Mouse (Mus musculus) neural tube, embryonic 12.5 days (tissue): ENCODE results near the gene D17Wsu92e. TPM values are rescaled to one million over a fixed set of nuclear protein-coding genes. Genes with fewer than 3 reads are reported as not detected.

ENCODE experiments used
- ATAC-seq: fragments of 200-750 bp; cut with Nextera tagmentation; 2 replicates; pipeline ENCODE4 v1.8.0; 2017; ENCODE audit warnings: low read depth, mild to moderate bottlenecking, moderate TSS enrichment, moderate library complexity; ENCODE audit not compliant: low FRiP score
- H3K27ac ChIP-seq: fragments of 300-500 bp; sonication (generic); 2 replicates; pipeline ENCODE4 v1.5.1; 2016
- H3K27me3 ChIP-seq: fragments of 300-500 bp; sonication (generic); replicated peaks from 2 replicates; pipeline ENCODE4 v1.6.1; 2016; ENCODE audit warnings: mild to moderate bottlenecking
- H3K36me3 ChIP-seq: fragments of 300-500 bp; sonication (generic); 2 replicates; pipeline ENCODE4 v1.6.1; 2016; ENCODE audit warnings: mild to moderate bottlenecking
- H3K4me1 ChIP-seq: fragments of 300-500 bp; sonication (generic); 2 replicates; pipeline ENCODE4 v1.6.1; 2016
- H3K4me2 ChIP-seq: fragments of 300-500 bp; sonication (generic); replicated peaks from 2 replicates; pipeline ENCODE4 v1.6.1; 2016; ENCODE audit warnings: mild to moderate bottlenecking
- H3K4me3 ChIP-seq: fragments of 300-500 bp; sonication (generic); 2 replicates; pipeline ENCODE4 v1.5.1; 2016
- H3K9ac ChIP-seq: fragments of 300-500 bp; sonication (generic); 2 replicates; pipeline ENCODE4 v1.6.1; 2016; ENCODE audit warnings: mild to moderate bottlenecking
- H3K9me3 ChIP-seq: fragments of 300-500 bp; sonication (generic); 2 replicates; pipeline ENCODE4 v1.6.1; 2016; ENCODE audit warnings: mild to moderate bottlenecking
- WGBS: fragments of 180-500 bp; shearing (Covaris S2); methylation state at CpG from one replicate; pipeline ENCODE4 v1.1.7; 2016; 5-methylcytosine and 5-hydroxymethylcytosine counted together
- polyA plus RNA-seq: library from polyadenylated mRNA; unstranded; fragments of >200 nt; fragmentation: Nextera tagmentation; extraction: Ambion mirVana; gene quantifications from 2 replicates; pipeline ENCODE4 v1.2.1, GENCODE M21; 2016

D17Wsu92e gene
- polyA plus RNA-seq, 1 experiment from 2014 or later = 12.1 TPM

GRCm38 (mm10) chr17:27819011-27819410 is 1.4 kb downstream of the D17Wsu92e start:
- Histone ChIP-seq H3K36me3 (no peaks in the 10 kb centered on the region), H3K9me3 (no peaks in the 10 kb centered on the region), H3K4me3 (peak overlapping the region; percentile 99), H3K27me3 (no peaks in the 10 kb centered on the region), H3K9ac (peak overlapping the region; percentile 98), H3K4me2 (peak overlapping the region; percentile 96), H3K27ac (no peak overlapping the region), H3K4me1 (peaks cover 25% of the 10 kb centered on the region)
- 33% methylated on average over 7 of the region's 7 CpGs for WGBS
- no peak for ATAC-seq

DNA sequence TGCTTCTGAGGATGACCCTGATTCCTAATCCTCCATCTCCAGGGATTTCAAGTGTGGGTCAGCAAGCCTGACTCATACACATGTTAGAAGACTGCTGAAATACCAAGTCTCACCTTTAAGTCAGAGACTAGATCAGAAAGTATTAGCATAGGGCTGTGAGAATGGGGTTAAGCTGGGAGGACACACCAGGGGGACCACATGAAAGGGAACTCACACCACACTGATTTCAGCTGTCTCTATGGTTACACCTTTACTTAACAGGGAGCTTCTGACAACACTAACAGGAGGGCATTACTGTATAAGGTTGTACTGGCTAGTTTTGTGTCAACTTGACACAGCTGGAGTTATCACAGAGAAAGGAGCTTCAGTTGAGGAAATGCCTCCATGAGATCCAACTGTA is 5.8 kb downstream of the D17Wsu92e start:
- no peak overlapping the region for H3K4me3 ChIP-seq
- no peaks in the 10 kb centered on the region for H3K27me3 ChIP-seq
- no peak overlapping the region for H3K9ac ChIP-seq
- no peak overlapping the region for H3K27ac ChIP-seq
- peaks cover 19% of the 10 kb centered on the region for H3K4me1 ChIP-seq
- no peak overlapping the region for H3K4me2 ChIP-seq
- no peak for ATAC-seq
- H3K9me3 ChIP-seq = no peaks in the 10 kb centered on the region
- no peaks in the 10 kb centered on the region for H3K36me3 ChIP-seq

DNA sequence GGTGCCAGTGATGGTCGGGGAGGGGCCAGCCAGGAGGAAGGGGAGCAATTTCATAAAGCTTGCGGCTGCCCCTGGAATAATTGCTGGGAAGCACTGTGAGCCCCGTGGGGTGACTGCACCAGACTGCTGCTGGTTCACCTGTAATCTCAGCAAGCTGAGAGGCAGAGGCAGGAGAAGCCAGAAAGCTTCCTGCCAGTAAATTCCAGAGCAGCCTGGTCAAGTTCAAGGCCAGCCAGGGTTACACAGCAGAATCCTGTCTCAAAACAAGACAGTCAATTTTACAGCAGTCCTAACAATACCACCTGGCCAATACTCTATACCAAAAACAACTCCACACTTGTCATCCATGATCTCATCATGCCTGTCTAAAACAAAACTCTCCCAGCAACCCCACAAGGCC is 8.5 kb downstream of the D17Wsu92e start:
- Histone ChIP-seq H3K9me3 (no peaks in the 10 kb centered on the region), H3K4me1 (no peaks in the 10 kb centered on the region), H3K27me3 (no peaks in the 10 kb centered on the region), H3K4me3 (no peak overlapping the region), H3K27ac (no peak overlapping the region), H3K36me3 (no peaks in the 10 kb centered on the region), H3K4me2 (no peak overlapping the region), H3K9ac (no peak overlapping the region)
- WGBS = 90% methylated on average over 3 of the region's 3 CpGs
- ATAC-seq = no peak

GRCm38 (mm10) chr17:27810569-27811331 is 9.7 kb downstream of the D17Wsu92e start:
- no peak for ATAC-seq
- no peaks in the 10 kb centered on the region for H3K4me1 ChIP-seq
- H3K9me3 ChIP-seq = no peaks in the 10 kb centered on the region
- no peaks in the 10 kb centered on the region for H3K27me3 ChIP-seq
- 90% methylated on average over 16 of the region's 16 CpGs for WGBS
- H3K27ac ChIP-seq = no peak overlapping the region
- H3K9ac ChIP-seq = no peak overlapping the region
- H3K36me3 ChIP-seq = no peaks in the 10 kb centered on the region
- H3K4me3 ChIP-seq = no peak overlapping the region
- no peak overlapping the region for H3K4me2 ChIP-seq

DNA sequence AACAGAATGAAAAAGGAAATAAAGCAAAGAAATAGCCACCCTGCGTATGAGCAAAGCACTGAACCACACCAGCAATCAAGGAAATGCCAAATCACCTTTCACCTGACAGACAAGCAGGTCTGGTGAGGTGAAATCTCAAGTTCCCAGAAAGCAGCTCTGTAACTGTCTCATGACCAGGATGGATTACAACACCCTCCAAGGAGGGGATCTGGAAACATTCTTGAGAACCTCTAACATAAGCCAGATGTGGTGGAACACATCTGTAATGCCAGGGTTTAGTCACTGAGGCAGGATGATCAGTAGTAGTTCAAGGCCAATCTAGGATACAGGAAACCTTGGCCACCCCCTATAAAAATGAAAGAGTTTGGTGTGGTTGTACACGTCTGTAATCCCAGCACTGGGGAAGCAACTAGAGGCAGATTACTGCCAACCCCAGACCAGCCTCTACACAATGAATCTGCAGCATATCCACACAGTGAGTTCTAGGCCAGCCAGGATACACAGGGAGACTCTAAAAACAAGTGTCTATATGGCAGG is 12.8 kb downstream of the D17Wsu92e start:
- H3K4me1 ChIP-seq = no peaks in the 10 kb centered on the region
- no peak overlapping the region for H3K4me3 ChIP-seq
- WGBS = 84% methylated on average over 2 of the region's 2 CpGs
- no peak overlapping the region for H3K9ac ChIP-seq
- H3K27me3 ChIP-seq = no peaks in the 10 kb centered on the region
- H3K36me3 ChIP-seq = no peaks in the 10 kb centered on the region
- no peak overlapping the region for H3K27ac ChIP-seq
- no peak overlapping the region for H3K4me2 ChIP-seq
- no peak for ATAC-seq
- H3K9me3 ChIP-seq = no peaks in the 10 kb centered on the region

DNA sequence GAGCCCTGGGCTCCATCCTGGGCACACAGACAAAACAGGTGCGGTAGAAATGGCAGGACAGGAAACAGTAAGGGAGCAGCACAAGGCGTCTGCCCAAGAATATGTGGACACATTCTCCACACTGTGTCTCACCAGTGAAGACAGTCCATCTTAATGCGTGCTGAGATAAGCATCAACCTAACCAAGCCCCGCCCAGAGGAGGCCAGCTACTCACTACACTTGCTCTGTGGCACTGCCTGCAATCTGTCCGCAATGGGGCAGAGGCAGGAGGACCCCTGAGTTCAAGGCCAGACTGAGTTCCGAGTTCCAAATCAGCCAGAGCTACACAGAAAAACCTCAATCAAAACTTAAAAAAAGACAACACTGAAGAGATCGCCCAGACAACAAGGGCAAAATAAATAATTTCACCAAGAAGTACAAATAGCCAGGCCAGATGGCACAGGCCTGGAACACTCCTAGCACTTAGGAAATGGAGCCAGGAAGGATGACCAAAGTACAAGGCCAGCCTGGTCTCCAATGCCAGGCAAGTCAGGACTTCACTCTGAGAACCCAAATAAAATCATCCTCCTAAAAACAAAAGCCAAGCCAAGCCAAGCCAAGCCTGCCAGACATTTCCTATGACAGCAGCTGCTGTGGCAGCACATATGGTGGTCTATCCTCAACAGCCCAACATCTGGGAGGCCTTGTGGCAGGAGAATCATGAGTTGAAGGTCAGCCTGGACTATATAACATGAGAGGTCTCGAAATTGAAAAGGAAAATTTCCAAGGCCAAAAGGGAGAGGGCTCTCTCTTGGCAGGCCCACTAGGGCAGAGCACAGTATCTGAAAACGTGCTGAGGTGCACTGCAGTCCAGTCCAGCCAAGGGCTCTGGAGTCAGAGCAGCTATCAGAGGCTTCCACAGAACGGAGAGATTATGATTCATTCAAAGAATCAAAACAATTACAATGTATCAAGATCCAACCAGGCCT is 15.4 kb downstream of the D17Wsu92e start:
- Histone ChIP-seq H3K9ac (no peak overlapping the region), H3K36me3 (no peaks in the 10 kb centered on the region), H3K4me3 (no peak overlapping the region), H3K27me3 (no peaks in the 10 kb centered on the region), H3K4me2 (no peak overlapping the region), H3K27ac (no peak overlapping the region), H3K9me3 (no peaks in the 10 kb centered on the region), H3K4me1 (peaks cover 6% of the 10 kb centered on the region)
- ATAC-seq = no peak
- WGBS = 87% methylated on average over 10 of the region's 10 CpGs

DNA sequence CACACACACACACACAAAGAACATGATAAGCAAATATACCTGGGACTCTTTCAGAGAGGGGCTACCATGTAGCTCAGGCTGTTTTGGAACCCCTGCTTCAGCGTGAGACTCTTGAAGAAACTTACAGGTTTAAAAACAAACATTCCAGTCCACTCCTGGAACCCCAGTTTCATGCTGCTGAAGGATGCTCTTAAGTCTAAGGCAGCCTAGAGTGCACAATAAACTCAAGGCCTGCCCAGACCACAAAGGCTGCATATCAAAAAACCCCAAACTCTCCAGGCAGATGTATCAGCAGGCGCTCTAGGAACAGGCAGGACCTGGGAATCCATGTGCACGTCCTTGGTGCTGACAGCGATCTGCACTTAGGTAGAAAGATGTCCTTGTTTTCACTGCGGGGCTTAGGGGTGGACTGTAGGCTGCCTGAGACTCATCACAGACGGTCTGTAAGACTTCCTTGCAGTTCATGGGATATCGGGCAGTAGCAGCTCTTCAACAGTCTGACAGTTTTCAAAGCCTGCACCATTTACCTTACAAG is 16.2 kb downstream of the D17Wsu92e start:
- H3K4me3 ChIP-seq = no peak overlapping the region
- H3K9me3 ChIP-seq = no peaks in the 10 kb centered on the region
- ATAC-seq = no peak
- no peak overlapping the region for H3K9ac ChIP-seq
- no peaks in the 10 kb centered on the region for H3K27me3 ChIP-seq
- peaks cover 13% of the 10 kb centered on the region for H3K4me1 ChIP-seq
- 86% methylated on average over 7 of the region's 7 CpGs for WGBS
- no peak overlapping the region for H3K4me2 ChIP-seq
- H3K27ac ChIP-seq = no peak overlapping the region
- no peaks in the 10 kb centered on the region for H3K36me3 ChIP-seq

- Histone ChIP-seq H3K27me3 (no peaks in the 10 kb centered on the region), H3K9ac (no peak overlapping the region), H3K27ac (no peak overlapping the region), H3K36me3 (no peaks in the 10 kb centered on the region), H3K4me2 (no peak overlapping the region), H3K4me1 (peaks cover 16% of the 10 kb centered on the region), H3K4me3 (no peak overlapping the region), H3K9me3 (no peaks in the 10 kb centered on the region)
- WGBS = 80% methylated on average over 4 of the region's 4 CpGs
- ATAC-seq = no peak
Measured at GRCm38 (mm10) chr17:27803752-27804151, 16.7 kb downstream of the D17Wsu92e start.

DNA sequence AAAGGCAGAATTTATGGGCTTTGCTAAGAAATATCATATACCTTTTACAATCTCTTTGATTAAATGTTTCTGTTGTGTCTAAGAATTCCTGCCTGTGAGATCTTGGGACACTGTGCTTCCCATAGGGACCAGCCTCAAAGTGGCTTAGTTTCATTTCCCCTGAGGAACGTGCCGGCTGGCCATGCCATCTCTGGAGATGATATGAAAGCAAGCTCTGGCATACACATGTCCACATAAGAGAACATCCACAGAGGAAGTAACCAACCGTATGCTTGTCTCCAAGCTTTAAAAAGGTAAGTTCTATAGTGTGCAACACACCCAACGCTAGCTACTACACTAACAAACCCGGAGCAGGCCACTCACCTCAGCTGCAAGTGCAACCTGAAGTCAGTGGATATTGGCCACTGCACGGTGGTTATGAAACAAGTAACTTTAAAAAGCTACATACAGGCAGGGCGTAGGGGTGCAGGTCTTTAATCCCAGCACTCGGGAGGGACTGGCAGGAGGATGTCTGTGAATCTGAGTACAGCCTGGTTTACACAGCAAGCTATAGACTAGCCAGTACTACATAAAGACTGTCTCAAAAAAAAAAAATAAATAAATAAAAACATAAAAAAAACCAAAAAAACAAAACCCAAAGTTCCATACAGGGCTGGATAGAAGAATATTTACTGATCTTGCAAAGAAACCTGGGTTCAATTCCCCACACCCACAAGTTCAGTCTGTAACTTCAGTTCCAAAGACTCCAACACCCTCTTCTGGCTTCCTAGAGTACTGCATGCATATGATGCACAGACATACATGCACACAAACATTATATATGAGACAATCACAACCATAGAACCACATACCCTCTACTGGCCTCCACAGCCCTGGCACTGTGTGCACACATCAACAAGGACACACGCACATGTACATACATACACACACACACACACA is 19.5 kb downstream of the D17Wsu92e start:
- Histone ChIP-seq H3K36me3 (no peaks in the 10 kb centered on the region), H3K27me3 (no peaks in the 10 kb centered on the region), H3K4me3 (no peak overlapping the region), H3K4me2 (no peak overlapping the region), H3K4me1 (peaks cover 43% of the 10 kb centered on the region), H3K27ac (no peak overlapping the region), H3K9ac (no peak overlapping the region), H3K9me3 (no peaks in the 10 kb centered on the region)
- WGBS = 91% methylated on average over 9 of the region's 9 CpGs
- no peak for ATAC-seq

GRCm38 (mm10) chr17:27799771-27800584 is 20.5 kb downstream of the D17Wsu92e start:
- Histone ChIP-seq H3K9me3 (no peaks in the 10 kb centered on the region), H3K9ac (no peak overlapping the region), H3K27me3 (no peaks in the 10 kb centered on the region), H3K4me3 (no peak overlapping the region), H3K27ac (peak overlapping the region; percentile 64; the same call in 1 of the 2 replicates), H3K4me2 (peak overlapping the region; percentile 16; the same call in 1 of the 2 replicates), H3K36me3 (no peaks in the 10 kb centered on the region), H3K4me1 (peaks cover 45% of the 10 kb centered on the region)
- no peak for ATAC-seq
- WGBS = 50% methylated on average over 16 of the region's 16 CpGs
